Mouse (Mus musculus) lung, embryonic 15.5 days (tissue): ENCODE measurements around the gene Tmco5. TPM values are rescaled to one million over a fixed set of nuclear protein-coding genes. Genes with fewer than 3 reads are reported as not detected.

Experiments used
- ATAC-seq: fragments of 200-750 bp; cut with Nextera tagmentation; 2 replicates; pipeline ENCODE4 v1.8.0; 2017; ENCODE audit warnings: moderate number of reproducible peaks, borderline replicate concordance; ENCODE audit not compliant: low FRiP score, low TSS enrichment; ENCODE audit errors: extremely low read depth
- H3K27ac ChIP-seq: fragments of 300-500 bp; sonication (generic); 2 replicates; pipeline ENCODE4 v1.5.1; 2015; ENCODE audit warnings: moderate library complexity, mild to moderate bottlenecking, inconsistent platforms
- H3K27me3 ChIP-seq: fragments of 300-500 bp; sonication (generic); 2 replicates; pipeline ENCODE4 v1.6.1; 2015; ENCODE audit warnings: inconsistent platforms
- H3K36me3 ChIP-seq: fragments of 300-500 bp; sonication (generic); 2 replicates; pipeline ENCODE4 v1.6.1; 2015; ENCODE audit warnings: inconsistent platforms
- H3K4me1 ChIP-seq: fragments of 300-500 bp; sonication (generic); 2 replicates; pipeline ENCODE4 v1.6.1; 2015; ENCODE audit warnings: inconsistent platforms
- H3K4me2 ChIP-seq: fragments of 300-500 bp; sonication (generic); 2 replicates; pipeline ENCODE4 v1.6.1; 2015; ENCODE audit warnings: inconsistent platforms, mild to moderate bottlenecking, moderate library complexity
- H3K4me3 ChIP-seq: fragments of 300-500 bp; sonication (generic); 2 replicates; pipeline ENCODE4 v1.5.1; 2015; ENCODE audit warnings: mild to moderate bottlenecking, inconsistent platforms
- H3K9ac ChIP-seq: fragments of 300-500 bp; sonication (generic); 2 replicates; pipeline ENCODE4 v1.6.1; 2015; ENCODE audit warnings: inconsistent platforms
- H3K9me3 ChIP-seq: fragments of 300-500 bp; sonication (generic); 2 replicates; pipeline ENCODE4 v1.6.1; 2016; ENCODE audit warnings: inconsistent platforms
- WGBS: fragments of 180-500 bp; shearing (Covaris S2); methylation state at CpG from one replicate; pipeline ENCODE4 v1.1.7; 2015; 5-methylcytosine and 5-hydroxymethylcytosine counted together
- polyA plus RNA-seq: library from polyadenylated mRNA; unstranded; fragments of >200 nt; fragmentation: Nextera tagmentation; extraction: Ambion mirVana; gene quantifications from 2 replicates; pipeline ENCODE4 v1.2.1, GENCODE M21; 2015

Gene Tmco5
- polyA plus RNA-seq, 1 experiment from 2014 or later, result not detected

DNA sequence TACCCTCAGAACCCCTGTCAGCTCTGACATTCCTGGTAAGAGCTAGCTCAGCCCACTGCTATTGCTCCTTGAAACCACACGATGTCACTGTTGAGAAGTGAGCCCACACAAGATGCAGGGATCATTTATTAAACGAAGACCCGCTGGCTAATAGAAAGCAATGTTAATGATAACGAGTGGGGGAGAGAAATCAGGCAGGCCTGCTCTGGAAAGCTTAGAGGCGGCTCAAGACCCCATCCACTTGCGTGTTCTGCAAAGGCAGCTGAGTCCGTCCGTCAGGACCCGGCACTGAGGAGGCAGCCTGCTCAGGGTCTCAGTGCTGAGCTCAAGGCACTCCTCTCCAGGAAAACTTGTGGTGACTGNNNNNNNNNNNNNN lies 15.5 kb downstream of the Tmco5 start:
- WGBS, result 5% methylated on average over 9 of the region's 9 CpGs
- peak overlapping the region; percentile 59 for H3K4me2 ChIP-seq
- no peaks in the 10 kb centered on the region for H3K36me3 ChIP-seq
- H3K27me3 ChIP-seq, result no peaks in the 10 kb centered on the region
- peak overlapping the region; percentile 31 for H3K4me3 ChIP-seq
- peaks cover 7% of the 10 kb centered on the region for H3K4me1 ChIP-seq
- H3K27ac ChIP-seq, result no peak overlapping the region
- H3K9ac ChIP-seq, result 0 out of 2 replicates have a peak overlapping the region, but pooled peaks have one; percentile 25
- peak; percentile 72; the same call in 1 of the 2 replicates for ATAC-seq
- H3K9me3 ChIP-seq, result no peaks in the 10 kb centered on the region

DNA sequence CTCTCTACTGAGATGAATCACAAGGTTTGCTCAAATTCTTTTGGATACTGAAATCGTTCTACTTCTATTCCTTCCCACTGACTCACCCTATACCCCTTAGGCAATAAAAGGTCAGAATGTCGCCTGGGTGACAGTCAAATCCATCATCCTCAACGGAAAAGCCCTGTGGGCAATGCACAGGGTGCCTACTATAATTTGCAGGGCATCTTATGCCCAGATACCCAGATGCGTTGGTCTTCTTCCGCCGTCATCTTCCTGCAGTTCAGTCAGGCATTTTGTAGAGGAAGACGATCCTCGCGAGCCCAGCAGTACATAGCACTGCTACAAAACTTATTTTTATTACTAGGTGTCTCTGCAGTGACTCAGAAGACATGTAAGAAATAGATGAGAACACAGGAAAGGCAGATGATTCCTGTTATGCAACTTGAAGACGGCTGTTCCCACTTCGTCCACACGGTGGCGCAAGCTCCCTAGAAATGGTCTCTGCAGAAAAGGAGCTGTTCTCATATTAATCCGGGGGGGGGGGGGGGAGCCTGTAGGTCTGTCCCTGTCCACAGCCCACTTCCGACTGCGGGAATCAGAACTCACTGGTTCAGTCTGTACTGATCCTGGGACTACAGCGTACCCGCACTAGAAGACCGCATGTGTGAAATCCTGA lies 21.3 kb downstream of the Tmco5 start:
- Histone ChIP-seq H3K4me2 (peak overlapping the region; percentile 64), H3K36me3 (no peaks in the 10 kb centered on the region), H3K4me3 (peak overlapping the region; percentile 31), H3K9ac (peak overlapping the region; percentile 38), H3K4me1 (peaks cover 6% of the 10 kb centered on the region; the same call in 1 of the 2 replicates), H3K27me3 (no peaks in the 10 kb centered on the region; the same call in 1 of the 2 replicates), H3K9me3 (no peaks in the 10 kb centered on the region), H3K27ac (no peak overlapping the region)
- 11% methylated on average over 19 of the region's 19 CpGs for WGBS
- ATAC-seq, result peak; percentile 68; the same call in 1 of the 2 replicates

DNA sequence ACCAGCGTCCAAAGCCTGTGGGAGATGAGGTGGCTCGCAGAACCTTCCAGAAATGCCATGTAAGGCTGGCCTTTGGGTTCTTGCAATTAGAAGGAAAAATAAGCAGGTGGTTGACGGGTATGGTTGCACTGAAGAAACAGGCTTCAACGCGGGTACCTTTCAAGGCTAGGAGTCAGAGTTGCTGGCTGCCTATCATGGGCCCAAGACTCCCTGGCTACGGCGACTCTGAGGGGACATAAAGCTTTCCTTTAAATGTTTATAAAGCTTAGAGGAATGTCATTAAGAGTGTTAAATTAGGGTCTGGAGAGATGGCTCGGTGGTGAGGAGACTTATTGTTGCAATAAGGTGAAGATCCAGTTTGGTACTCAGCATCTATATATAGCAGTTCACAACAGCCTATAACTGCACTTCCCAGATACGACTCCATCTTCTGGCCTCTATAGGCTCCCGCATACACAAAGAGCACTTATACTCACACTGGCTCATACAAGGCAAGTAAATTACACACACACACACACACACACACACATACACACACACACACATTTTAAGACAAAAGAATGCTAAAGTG lies 21.9 kb downstream of the Tmco5 start:
- Histone ChIP-seq H3K4me1 (peaks cover 6% of the 10 kb centered on the region; the same call in 1 of the 2 replicates), H3K27me3 (no peaks in the 10 kb centered on the region; the same call in 1 of the 2 replicates), H3K36me3 (no peaks in the 10 kb centered on the region), H3K4me2 (peak overlapping the region; percentile 64), H3K9me3 (no peaks in the 10 kb centered on the region), H3K27ac (no peak overlapping the region), H3K9ac (peak overlapping the region; percentile 38), H3K4me3 (peak overlapping the region; percentile 31)
- peak; percentile 23; the same call in 1 of the 2 replicates for ATAC-seq
- 26% methylated on average over 10 of the region's 10 CpGs for WGBS

DNA sequence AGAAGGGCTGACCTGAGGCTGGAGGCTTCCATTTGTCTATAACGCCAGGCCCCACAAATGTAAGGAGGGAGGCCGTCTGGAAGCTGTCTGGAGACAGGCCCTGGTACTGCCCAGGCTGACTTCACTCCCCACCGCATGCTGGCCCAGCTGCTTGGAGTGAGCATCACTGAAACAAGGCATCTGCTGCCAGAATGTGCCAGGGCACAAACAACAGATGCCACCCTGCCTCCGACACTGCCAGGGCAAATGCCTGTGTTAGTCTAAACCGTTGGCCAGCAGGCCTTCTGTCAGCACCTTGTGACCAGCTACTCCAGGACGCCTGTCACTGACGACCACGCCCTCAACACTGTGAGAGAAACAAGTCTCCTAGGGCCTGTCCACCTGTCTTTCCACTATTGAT lies 29.8 kb downstream of the Tmco5 start:
- Histone ChIP-seq H3K27me3 (no peaks in the 10 kb centered on the region), H3K9me3 (no peaks in the 10 kb centered on the region), H3K9ac (no peak overlapping the region), H3K4me2 (no peak overlapping the region), H3K4me3 (no peak overlapping the region), H3K36me3 (no peaks in the 10 kb centered on the region), H3K4me1 (0 out of 2 replicates have a peak, but pooled peaks cover 4% of the 10 kb centered on the region), H3K27ac (no peak overlapping the region)
- 59% methylated on average over 8 of the region's 8 CpGs for WGBS
- no peak for ATAC-seq

DNA sequence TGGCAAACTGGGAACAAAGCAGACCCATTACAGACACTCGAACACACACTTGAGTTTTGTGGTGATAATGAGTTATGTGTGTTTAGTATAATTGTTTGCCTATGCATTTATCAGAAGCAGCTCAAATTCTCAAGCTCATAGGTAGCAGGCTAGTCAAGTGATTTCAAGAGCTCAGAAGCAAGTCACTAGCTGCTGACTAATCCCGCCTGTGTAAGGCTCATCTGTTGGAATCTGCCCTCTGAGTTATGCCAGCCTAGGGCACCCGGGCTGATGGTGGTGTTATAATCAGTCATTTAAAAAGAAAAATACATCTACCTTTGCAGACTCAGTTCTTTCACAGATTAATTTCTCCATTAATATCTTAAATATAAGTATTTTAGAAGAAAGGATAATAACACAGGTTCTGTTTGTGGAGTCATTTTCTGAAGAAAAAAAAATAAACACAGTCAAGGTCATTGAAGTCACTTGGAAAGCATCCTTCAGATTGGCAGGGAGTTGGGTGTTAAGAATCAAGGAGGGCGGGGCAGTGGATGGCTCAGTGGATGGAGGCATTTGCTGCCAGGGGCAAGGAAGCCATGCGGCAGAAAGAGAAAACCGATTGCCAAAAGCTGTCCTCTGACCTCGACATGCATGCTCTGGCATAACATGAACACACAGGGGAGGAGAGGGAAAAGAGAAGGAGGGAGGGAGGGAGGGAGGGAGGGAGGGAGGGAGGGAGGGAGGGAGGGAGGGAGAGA lies 34.0 kb downstream of the Tmco5 start:
- 52% methylated on average over 7 of the region's 7 CpGs for WGBS
- ATAC-seq, result no peak
- Histone ChIP-seq H3K36me3 (no peaks in the 10 kb centered on the region), H3K4me1 (0 out of 2 replicates have a peak, but pooled peaks cover 4% of the 10 kb centered on the region), H3K27me3 (no peaks in the 10 kb centered on the region), H3K9me3 (no peaks in the 10 kb centered on the region), H3K4me3 (no peak overlapping the region), H3K9ac (no peak overlapping the region), H3K27ac (no peak overlapping the region), H3K4me2 (no peak overlapping the region)

DNA sequence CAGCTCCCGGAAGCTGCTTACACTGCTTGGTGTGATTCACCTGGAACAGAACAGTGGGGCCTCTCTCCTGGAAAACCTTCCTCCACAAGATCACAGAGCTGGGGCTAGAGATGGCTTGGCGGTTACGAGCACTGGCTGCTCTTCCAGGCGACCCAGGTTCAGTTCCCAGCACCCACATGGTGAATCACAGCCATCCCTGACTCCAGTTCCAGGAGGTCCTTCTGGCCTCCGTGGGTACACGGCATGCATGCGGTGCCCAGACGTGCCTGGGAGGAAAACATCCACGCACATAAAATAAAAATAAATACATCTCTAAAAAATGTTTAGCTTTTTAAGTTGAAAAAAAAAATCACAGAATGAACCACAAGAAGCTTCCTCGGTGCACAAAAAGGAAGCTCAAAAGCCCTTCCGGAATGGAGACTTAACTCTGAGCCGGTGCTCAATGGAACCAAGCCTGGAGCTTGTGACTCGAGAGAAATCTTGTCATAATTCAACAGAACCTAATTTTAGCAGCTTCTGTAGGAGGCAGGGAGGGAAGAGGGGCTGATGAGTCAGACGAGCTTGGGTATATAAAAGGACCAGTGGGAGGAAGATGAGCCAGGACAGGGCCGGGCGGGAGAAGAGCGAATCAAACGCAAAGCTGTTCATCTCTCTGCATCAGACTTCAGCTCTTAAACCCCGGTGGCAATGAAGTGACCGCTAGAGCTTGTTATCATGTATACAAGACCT lies 35.4 kb downstream of the Tmco5 start:
- no peaks in the 10 kb centered on the region for H3K36me3 ChIP-seq
- WGBS, result 74% methylated on average over 20 of the region's 20 CpGs
- ATAC-seq, result no peak

DNA sequence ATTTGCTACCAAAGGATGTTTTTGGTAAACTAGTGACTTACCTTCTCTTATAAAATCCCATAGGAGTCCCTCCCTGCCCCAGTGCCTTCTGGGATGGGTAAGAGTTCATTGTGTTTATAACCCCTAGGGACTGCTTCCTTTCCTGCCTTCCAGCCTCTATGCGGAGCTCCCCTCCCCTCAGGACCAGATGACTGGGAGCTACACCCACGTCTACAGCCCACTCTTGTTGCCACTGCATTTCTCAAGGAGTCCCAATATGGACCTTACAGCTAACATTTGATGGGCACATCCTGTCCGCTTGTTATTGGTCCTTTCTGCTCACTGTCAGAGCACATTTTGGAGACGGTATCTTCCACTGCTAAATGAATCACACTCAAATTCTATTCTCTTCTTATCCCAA lies 36.1 kb downstream of the Tmco5 start:
- Histone ChIP-seq H3K27ac (no peak overlapping the region), H3K27me3 (no peaks in the 10 kb centered on the region), H3K4me2 (no peak overlapping the region), H3K9me3 (no peaks in the 10 kb centered on the region), H3K36me3 (no peaks in the 10 kb centered on the region), H3K9ac (no peak overlapping the region), H3K4me3 (no peak overlapping the region), H3K4me1 (0 out of 2 replicates have a peak, but pooled peaks cover 4% of the 10 kb centered on the region)
- WGBS, result 70% methylated on average over 4 of the region's 4 CpGs
- ATAC-seq, result no peak

More for the DNA sequence above, 35.4 kb downstream of the Tmco5 start:
- Histone ChIP-seq H3K4me1 (0 out of 2 replicates have a peak, but pooled peaks cover 4% of the 10 kb centered on the region), H3K27ac (no peak overlapping the region), H3K9me3 (no peaks in the 10 kb centered on the region), H3K9ac (no peak overlapping the region), H3K27me3 (no peaks in the 10 kb centered on the region), H3K4me3 (no peak overlapping the region), H3K4me2 (no peak overlapping the region)

DNA sequence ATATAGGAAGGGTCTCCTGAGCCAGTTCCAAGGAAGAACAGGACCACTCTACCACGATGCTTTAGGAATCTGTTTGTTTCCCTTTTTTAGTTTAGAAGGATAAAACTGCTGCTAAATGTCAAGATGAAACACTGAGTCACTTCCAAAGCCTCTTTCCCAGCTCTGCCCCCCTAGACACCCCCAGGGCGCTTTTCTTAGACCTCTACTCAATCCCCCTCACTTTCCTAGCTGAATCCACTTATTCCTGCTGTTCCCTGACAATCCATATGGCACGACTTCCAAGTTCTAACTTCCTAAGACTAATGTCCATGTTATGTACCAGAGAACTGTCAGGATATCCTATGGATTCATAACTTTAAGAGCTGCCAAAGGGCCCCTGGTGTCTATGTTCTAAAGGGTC lies 40.1 kb downstream of the Tmco5 start:
- H3K9me3 ChIP-seq, result no peaks in the 10 kb centered on the region
- no peak overlapping the region for H3K4me2 ChIP-seq
- H3K4me3 ChIP-seq, result no peak overlapping the region
- H3K36me3 ChIP-seq, result no peaks in the 10 kb centered on the region
- peaks cover 3% of the 10 kb centered on the region; the same call in 1 of the 2 replicates for H3K4me1 ChIP-seq
- ATAC-seq, result no peak
- no peak overlapping the region for H3K27ac ChIP-seq
- H3K9ac ChIP-seq, result no peak overlapping the region
- no peaks in the 10 kb centered on the region for H3K27me3 ChIP-seq
- WGBS, result 51% methylated on average over 3 of the region's 3 CpGs

DNA sequence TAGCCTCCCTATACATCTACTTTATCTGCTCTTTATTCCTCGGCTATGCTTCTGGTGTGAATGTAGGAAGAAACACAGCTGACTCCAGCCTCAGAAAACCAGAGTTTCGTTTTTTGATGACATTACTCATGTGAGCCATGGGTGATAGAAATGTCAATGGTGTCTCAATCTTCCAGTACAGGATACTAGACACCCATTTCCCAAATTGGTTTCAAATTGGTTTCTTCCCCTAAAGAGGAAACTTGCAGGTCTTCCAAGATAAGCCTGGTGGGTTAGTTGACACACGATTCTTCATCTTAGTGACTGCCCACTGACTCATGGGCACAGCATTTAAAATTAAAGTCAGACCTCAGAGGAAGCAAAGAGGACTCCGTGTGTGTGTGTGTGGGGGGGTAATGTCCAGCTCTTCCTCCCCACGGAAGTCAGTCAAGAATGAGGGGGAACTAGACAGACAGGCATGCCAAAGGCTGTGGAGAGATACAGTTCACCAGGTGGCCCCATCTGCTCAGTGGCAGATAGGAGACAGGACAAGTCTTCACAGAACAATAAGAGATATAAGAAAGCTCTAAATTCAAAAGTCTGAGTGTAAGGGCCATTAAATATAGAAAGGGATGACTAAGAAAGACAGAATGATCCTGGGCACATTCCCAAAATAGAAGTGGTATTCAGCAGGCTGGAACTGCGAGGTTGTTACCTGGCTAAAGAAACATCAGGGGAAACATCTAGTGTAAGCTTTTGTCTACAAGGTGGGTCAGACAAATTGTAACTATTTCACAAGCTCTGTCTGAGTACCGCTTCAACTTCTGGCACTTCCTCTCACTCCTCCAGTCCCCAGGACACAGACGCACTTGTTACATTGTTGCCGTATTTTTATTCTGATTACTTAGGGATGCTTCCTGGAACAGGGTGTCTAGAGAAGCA lies 44.3 kb downstream of the Tmco5 start:
- H3K4me2 ChIP-seq, result no peak overlapping the region
- no peak overlapping the region for H3K9ac ChIP-seq
- H3K4me1 ChIP-seq, result peaks cover 3% of the 10 kb centered on the region; the same call in 1 of the 2 replicates
- no peak overlapping the region for H3K27ac ChIP-seq
- 56% methylated on average over 9 of the region's 9 CpGs for WGBS
- no peaks in the 10 kb centered on the region for H3K9me3 ChIP-seq
- no peaks in the 10 kb centered on the region for H3K36me3 ChIP-seq
- ATAC-seq, result no peak
- H3K27me3 ChIP-seq, result no peaks in the 10 kb centered on the region
- H3K4me3 ChIP-seq, result no peak overlapping the region

DNA sequence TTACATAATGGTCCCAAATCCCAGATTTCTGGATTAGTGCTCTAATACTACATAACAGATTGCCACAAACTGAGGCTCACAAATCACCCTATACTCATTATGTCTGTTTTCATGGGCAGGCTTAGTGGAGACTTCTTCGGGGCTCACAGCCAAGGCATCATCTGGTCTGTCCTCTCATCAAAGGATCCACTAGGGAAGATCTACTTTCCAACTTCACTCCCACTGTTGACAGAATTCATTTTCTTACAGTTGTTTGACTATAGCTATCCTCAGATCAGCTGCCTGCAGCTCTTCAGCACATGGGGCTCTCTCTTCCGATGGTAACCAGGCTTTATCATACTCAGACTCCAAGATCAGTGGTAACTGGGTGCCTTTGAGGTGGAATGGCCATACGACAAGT lies 45.2 kb downstream of the Tmco5 start:
- no peaks in the 10 kb centered on the region for H3K27me3 ChIP-seq
- no peak for ATAC-seq
- H3K4me2 ChIP-seq, result no peak overlapping the region
- 73% methylated on average over 3 of the region's 3 CpGs for WGBS
- no peaks in the 10 kb centered on the region for H3K9me3 ChIP-seq
- no peak overlapping the region for H3K9ac ChIP-seq
- H3K36me3 ChIP-seq, result no peaks in the 10 kb centered on the region
- H3K4me1 ChIP-seq, result peaks cover 3% of the 10 kb centered on the region; the same call in 1 of the 2 replicates
- H3K27ac ChIP-seq, result no peak overlapping the region
- no peak overlapping the region for H3K4me3 ChIP-seq

DNA sequence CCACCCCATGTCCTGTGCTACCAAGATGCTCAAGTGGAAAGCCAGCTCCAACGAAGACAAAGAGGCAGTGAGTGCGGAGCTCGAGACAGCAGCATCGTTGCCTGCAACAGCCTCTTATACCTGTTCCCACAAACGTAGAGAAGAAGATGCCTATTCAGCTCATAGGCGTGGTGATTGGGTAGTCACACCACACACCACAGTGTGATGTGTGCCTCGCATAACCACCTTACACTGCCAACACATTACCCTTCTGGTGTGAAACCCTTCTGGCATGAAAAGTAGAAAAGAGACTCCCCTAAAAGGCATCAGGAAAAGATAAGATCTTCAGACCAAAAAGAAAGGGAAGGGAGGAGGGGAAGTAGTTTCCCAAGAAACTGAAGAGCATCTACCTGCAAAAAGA lies 45.8 kb downstream of the Tmco5 start:
- Histone ChIP-seq H3K9me3 (no peaks in the 10 kb centered on the region), H3K4me3 (no peak overlapping the region), H3K4me2 (no peak overlapping the region), H3K4me1 (peaks cover 3% of the 10 kb centered on the region; the same call in 1 of the 2 replicates), H3K36me3 (no peaks in the 10 kb centered on the region), H3K9ac (no peak overlapping the region), H3K27me3 (no peaks in the 10 kb centered on the region), H3K27ac (no peak overlapping the region)
- ATAC-seq, result no peak
- 83% methylated on average over 7 of the region's 7 CpGs for WGBS
